Mouse (Mus musculus) cerebellum, adult 2 months (tissue): ENCODE results near the gene Rassf3.

ENCODE experiments used
- CTCF ChIP-seq: fragments of 200-500 bp; IDR thresholded peaks from 2 replicates; pipeline ENCODE4 v1.5.1; 2011; ENCODE audit warnings: low read depth, mild to moderate bottlenecking, control low read depth, low read length, moderate library complexity, borderline replicate concordance; ENCODE audit not compliant: insufficient read depth
- POLR2A ChIP-seq: fragments of 200-500 bp; IDR thresholded peaks from 2 replicates; pipeline ENCODE4 v1.6.1; 2011; ENCODE audit warnings: low read length, control low read depth, borderline replicate concordance; ENCODE audit not compliant: insufficient read depth

GRCm38 (mm10) chr10:121459124-121459853, 16.9 kb downstream of the Rassf3 start:
- TF ChIP-seq CTCF (no peak), POLR2A (no peak)
